ENCODE assay signal across 8 mouse cellular contexts in the genomic region with DNA sequence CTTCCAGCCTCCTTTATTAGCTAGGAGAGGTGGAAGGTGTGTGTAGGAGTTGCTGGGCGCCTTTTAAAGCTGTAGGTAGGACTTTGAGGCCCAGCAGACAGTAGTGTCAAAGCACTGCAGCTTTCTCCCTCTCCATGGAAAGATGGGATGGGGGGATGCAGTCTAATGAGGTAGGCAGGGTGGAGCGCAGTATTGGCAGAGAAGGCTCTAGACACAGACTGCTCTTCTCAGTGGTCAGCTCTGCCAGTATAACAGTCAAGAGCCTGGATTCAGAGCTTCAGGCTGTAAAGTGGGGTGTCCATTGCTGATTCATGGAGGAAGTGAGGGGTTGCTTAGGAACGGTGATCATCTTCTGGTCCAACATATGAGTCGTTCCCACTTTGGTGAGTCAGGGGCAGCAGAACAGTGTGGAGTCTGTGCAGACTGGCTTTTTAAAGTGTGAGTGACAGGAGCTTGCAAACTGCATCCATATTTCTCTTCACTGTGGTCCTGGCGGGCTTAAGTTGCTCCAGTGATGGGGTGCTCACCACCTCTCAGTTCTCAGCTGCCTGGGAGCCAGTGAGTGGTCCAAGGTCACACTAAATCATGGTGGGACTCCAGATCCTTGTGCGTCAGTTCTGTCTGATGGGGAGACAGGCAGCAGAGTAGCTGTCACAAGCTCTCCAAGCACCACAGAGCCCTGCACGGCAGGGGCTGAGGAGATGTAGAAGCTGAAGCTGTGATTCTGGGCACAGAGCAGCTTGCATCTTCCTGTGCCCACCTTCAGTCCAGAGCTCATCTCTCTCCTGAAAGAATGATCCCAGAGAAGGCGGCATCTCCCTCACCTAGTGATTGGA. TPM values are rescaled to one million over a fixed set of nuclear protein-coding genes. Genes with fewer than 3 reads are reported as not detected.
DNase-seq lines count a peak whose midpoint lies in the region; ATAC-seq and TF ChIP-seq lines count a peak whose summit lies in the region.

No protein-coding gene starts in this region.

- ATAC-seq in forebrain, embryonic 14.5 days, result no peak
- no peak for ATAC-seq in liver, embryonic 16.5 days (ENCODE audit: low read depth)

- H3K4me2 ChIP-seq in forebrain, embryonic 14.5 days (ENCODE audit: low read length), result peak overlapping the region; percentile 85
- H3K4me2 ChIP-seq in liver, embryonic 16.5 days (ENCODE audit: low read depth, low read length), result peak overlapping the region; percentile 99

- H3K79me2 ChIP-seq in heart, adult 2 months (replicated peaks; ENCODE audit: control insufficient read depth, insufficient read depth, low read length), result peaks cover 3% of the 10 kb centered on the region

- H3K27ac ChIP-seq in heart, adult 2 months, result peak overlapping the region; percentile 94
- H3K27ac ChIP-seq in forebrain, embryonic 14.5 days (ENCODE audit: low read depth, low read length), result no peak overlapping the region
- peak overlapping the region; percentile 98 for H3K27ac ChIP-seq in liver, embryonic 16.5 days (ENCODE audit: low read length)

- no peak for DNase-seq in heart, adult 2 months
- no peak for DNase-seq in heart, adult 9 months (ENCODE audit: low spot score in 2 of 2)
- DNase-seq in forebrain, embryonic 14.5 days (ENCODE audit: low spot score), result no peak
- DNase-seq in ovary, adult 18-20 months (ENCODE audit: low spot score), result no peak
- DNase-seq in left cerebral cortex, postnatal 4 days, result no peak
- DNase-seq in left cerebral cortex, postnatal 36 days (ENCODE audit: low spot score in 2 of 2), result no peak

- TF ChIP-seq CTCF in heart, adult 2 months (IDR thresholded peaks at IDR 0.05), result no peak
- TF ChIP-seq CTCF in E14TG2a.4 (conservative IDR thresholded peaks at IDR 0.05; ENCODE audit: low read length), result no peak

- intact Hi-C loops in heart, adult 2 months (cut with DNase I), result no loop called here
- intact Hi-C loops in left cerebral cortex, postnatal 4 days (cut with DNase I), result no loop called here
- intact Hi-C loops in left cerebral cortex, postnatal 36 days (cut with DNase I), result no loop called here

- H3K4me3 ChIP-seq in heart, adult 2 months, result peak overlapping the region; percentile 100
- H3K4me3 ChIP-seq in E14TG2a.4 (replicated peaks; ENCODE audit: low read length), result peak overlapping the region; percentile 94
- peak overlapping the region; percentile 82 for H3K4me3 ChIP-seq in forebrain, embryonic 14.5 days (ENCODE audit: low read depth, low read length)
- H3K4me3 ChIP-seq in liver, embryonic 16.5 days (ENCODE audit: low read depth, low read length), result peak overlapping the region; percentile 91

- no peak for TF ChIP-seq EP300 in heart, adult 2 months (IDR thresholded peaks at IDR 0.05; ENCODE audit: insufficient read depth, low read depth, low read length)

- peaks cover 6% of the 10 kb centered on the region for H3K4me1 ChIP-seq in heart, adult 2 months (ENCODE audit: control insufficient read depth, insufficient read depth, low read length)
- H3K4me1 ChIP-seq in E14TG2a.4 (replicated peaks; ENCODE audit: low read depth, low read length), result peaks cover 66% of the 10 kb centered on the region
- peaks cover 31% of the 10 kb centered on the region for H3K4me1 ChIP-seq in forebrain, embryonic 14.5 days (ENCODE audit: control insufficient read depth, insufficient read depth, low read length)
- peaks cover 58% of the 10 kb centered on the region for H3K4me1 ChIP-seq in liver, embryonic 16.5 days (ENCODE audit: control insufficient read depth, low read depth, low read length)

- H3K9me3 ChIP-seq in E14TG2a.4 (ENCODE audit: low read length), result no peaks in the 10 kb centered on the region
- no peaks in the 10 kb centered on the region for H3K9me3 ChIP-seq in forebrain, embryonic 14.5 days (replicated peaks; ENCODE audit: control insufficient read depth, low read length)
- no peaks in the 10 kb centered on the region for H3K9me3 ChIP-seq in liver, embryonic 16.5 days (replicated peaks; ENCODE audit: control insufficient read depth, low read length)

- peak overlapping the region; percentile 74 for H3K9ac ChIP-seq in heart, adult 2 months (ENCODE audit: low read depth, low read length)
- peak overlapping the region; percentile 78 for H3K9ac ChIP-seq in forebrain, embryonic 14.5 days (ENCODE audit: low read length)
- H3K9ac ChIP-seq in liver, embryonic 16.5 days (ENCODE audit: low read depth, low read length), result peak overlapping the region; percentile 87

- 60% methylated on average over 8 of the region's 8 CpGs for WGBS in heart, adult 2 months
- 80% methylated on average over 8 of the region's 8 CpGs for WGBS in forebrain, embryonic 14.5 days
- WGBS in liver, embryonic 16.5 days (ENCODE audit: insufficient replicate concordance), result 58% methylated on average over 8 of the region's 8 CpGs

- H3K27me3 ChIP-seq in heart, adult 2 months (ENCODE audit: control insufficient read depth, insufficient read depth, low read length), result no peaks in the 10 kb centered on the region
- H3K27me3 ChIP-seq in E14TG2a.4 (ENCODE audit: insufficient read depth, low read length), result no peaks in the 10 kb centered on the region
- no peaks in the 10 kb centered on the region for H3K27me3 ChIP-seq in forebrain, embryonic 14.5 days (replicated peaks; ENCODE audit: control insufficient read depth, insufficient read depth, low read length)
- H3K27me3 ChIP-seq in liver, embryonic 16.5 days (ENCODE audit: control insufficient read depth, insufficient read depth, low read depth, low read length), result no peaks in the 10 kb centered on the region

- no peaks in the 10 kb centered on the region for H3K36me3 ChIP-seq in heart, adult 2 months (ENCODE audit: control insufficient read depth, insufficient read depth, low read length)
- H3K36me3 ChIP-seq in E14TG2a.4 (ENCODE audit: insufficient read depth, low read length), result peaks cover 49% of the 10 kb centered on the region
- H3K36me3 ChIP-seq in forebrain, embryonic 14.5 days (ENCODE audit: control insufficient read depth, insufficient read depth, low read length), result peaks cover 17% of the 10 kb centered on the region
- peaks cover 8% of the 10 kb centered on the region for H3K36me3 ChIP-seq in liver, embryonic 16.5 days (ENCODE audit: control insufficient read depth, insufficient read depth)

- no peak for TF ChIP-seq POLR2A in heart, adult 2 months (IDR thresholded peaks at IDR 0.05; ENCODE audit: insufficient read depth, low read depth, low read length)

RNA-seq across cellular contexts. Expression of gene Tbc1d17, which starts 2.1 kb away (rescaled TPM):
- 10 to 100 TPM; 29.6 to 46.6 TPM for total RNA-seq in heart, adult 2 months (2021)
- polyA plus RNA-seq in heart, adult 2 months (2012; rRNA removed), result 56.0 and 61.9 TPM in 2 replicates
- polyA plus RNA-seq in forebrain, embryonic 14.5 days (2014; fragmentation: Nextera tagmentation; extraction: Ambion mirVana), result 79.6 and 105 TPM in 2 replicates
- polyA plus RNA-seq in liver, embryonic 16.5 days (2015; fragmentation: Nextera tagmentation; extraction: Ambion mirVana), result 32.7 and 33.7 TPM in 2 replicates
- total RNA-seq in left cerebral cortex, postnatal 4 days (2021), result 10 to 100 TPM; 57.1 to 68.3 TPM
- total RNA-seq in left cerebral cortex, postnatal 36 days (2021), result 10 to 100 TPM; 71.9 to 75.6 TPM

RNA-seq across cellular contexts. Expression of gene Akt1s1, which starts 2.2 kb away (rescaled TPM):
- total RNA-seq in heart, adult 2 months (2021), result 10 to 100 TPM; 62.6 to 72.8 TPM
- 53.8 and 63.0 TPM in 2 replicates for polyA plus RNA-seq in heart, adult 2 months (2012; rRNA removed)
- polyA plus RNA-seq in forebrain, embryonic 14.5 days (2014; fragmentation: Nextera tagmentation; extraction: Ambion mirVana), result 70.4 and 75.4 TPM in 2 replicates
- 25.6 and 29.1 TPM in 2 replicates for polyA plus RNA-seq in liver, embryonic 16.5 days (2015; fragmentation: Nextera tagmentation; extraction: Ambion mirVana)
- 10 to 100 TPM; 74.1 to 85.4 TPM for total RNA-seq in left cerebral cortex, postnatal 4 days (2021)
- 10 to 100 TPM; 67.7 to 73.6 TPM for total RNA-seq in left cerebral cortex, postnatal 36 days (2021)

RNA-seq across cellular contexts. Expression of gene Pnkp, which starts 5.9 kb away (rescaled TPM):
- total RNA-seq in heart, adult 2 months (2021), result 10 to 100 TPM; 15.3 to 19.6 TPM
- 20.2 and 30.1 TPM in 2 replicates for polyA plus RNA-seq in heart, adult 2 months (2012; rRNA removed)
- 30.0 and 31.7 TPM in 2 replicates for polyA plus RNA-seq in forebrain, embryonic 14.5 days (2014; fragmentation: Nextera tagmentation; extraction: Ambion mirVana)
- polyA plus RNA-seq in liver, embryonic 16.5 days (2015; fragmentation: Nextera tagmentation; extraction: Ambion mirVana), result 23.4 and 24.3 TPM in 2 replicates
- 10 to 100 TPM; 27.5 to 29.3 TPM for total RNA-seq in left cerebral cortex, postnatal 4 days (2021)
- total RNA-seq in left cerebral cortex, postnatal 36 days (2021), result 10 to 100 TPM; 26.8 TPM

RNA-seq across cellular contexts. Expression of gene Ptov1, which starts 18.6 kb away (rescaled TPM):
- 100 to 1,000 TPM; 155 to 172 TPM for total RNA-seq in heart, adult 2 months (2021)
- 293 and 317 TPM in 2 replicates for polyA plus RNA-seq in heart, adult 2 months (2012; rRNA removed)
- 447 and 458 TPM in 2 replicates for polyA plus RNA-seq in forebrain, embryonic 14.5 days (2014; fragmentation: Nextera tagmentation; extraction: Ambion mirVana)
- polyA plus RNA-seq in liver, embryonic 16.5 days (2015; fragmentation: Nextera tagmentation; extraction: Ambion mirVana), result 34.8 and 43.4 TPM in 2 replicates
- 100 to 1,000 TPM; 423 to 428 TPM for total RNA-seq in left cerebral cortex, postnatal 4 days (2021)
- total RNA-seq in left cerebral cortex, postnatal 36 days (2021), result 100 to 1,000 TPM; 284 to 285 TPM

RNA-seq across cellular contexts. Expression of gene Atf5, which starts 34.5 kb away (rescaled TPM):
- 10 to 100 TPM; 60.2 to 63.4 TPM for total RNA-seq in heart, adult 2 months (2021)
- 42.3 and 73.6 TPM in 2 replicates for polyA plus RNA-seq in heart, adult 2 months (2012; rRNA removed)
- 4.2 and 4.7 TPM in 2 replicates for polyA plus RNA-seq in forebrain, embryonic 14.5 days (2014; fragmentation: Nextera tagmentation; extraction: Ambion mirVana)
- 7.3 and 9.7 TPM in 2 replicates for polyA plus RNA-seq in liver, embryonic 16.5 days (2015; fragmentation: Nextera tagmentation; extraction: Ambion mirVana)
- total RNA-seq in left cerebral cortex, postnatal 4 days (2021), result 10 to 100 TPM; 22.6 to 23.5 TPM
- 10 to 100 TPM; 22.2 to 26.5 TPM for total RNA-seq in left cerebral cortex, postnatal 36 days (2021)
